Mouse (Mus musculus) stomach, postnatal 0 days (tissue): ENCODE measurements at regions not wholly inside any gene's neighbourhood (a gene's known extent, or its start where the extent isn't known, plus 50 kb on each side); places are given as distances from the start of the nearest gene placed in this dataset.

Experiments
- ATAC-seq: fragments of 200-750 bp; cut with Nextera tagmentation; 2 replicates; pipeline ENCODE4 v1.8.0; 2017; ENCODE audit not compliant: low FRiP score, low TSS enrichment
- DNase-seq: peaks from one replicate; pipeline ENCODE4 v3.0.0-alpha.2; 2016; ENCODE audit warnings: low spot score
- H3K27ac ChIP-seq: fragments of 300-500 bp; sonication (generic); replicated peaks from 2 replicates; pipeline ENCODE4 v1.5.1; 2014; ENCODE audit warnings: mild to moderate bottlenecking, control low read depth
- H3K27me3 ChIP-seq: fragments of 300-500 bp; sonication (generic); 2 replicates; pipeline ENCODE4 v1.6.1; 2014; ENCODE audit warnings: low read length; ENCODE audit not compliant: control insufficient read depth, insufficient read depth
- H3K36me3 ChIP-seq: fragments of 300-500 bp; sonication (generic); 2 replicates; pipeline ENCODE4 v1.6.1; 2014; ENCODE audit warnings: low read length, mixed read lengths; ENCODE audit not compliant: control insufficient read depth, insufficient read depth
- H3K4me1 ChIP-seq: fragments of 300-500 bp; sonication (generic); replicated peaks from 2 replicates; pipeline ENCODE4 v1.6.1; 2014; ENCODE audit warnings: antibody characterized with exemption; ENCODE audit not compliant: control insufficient read depth, insufficient read depth
- H3K4me2 ChIP-seq: fragments of 300-500 bp; sonication (generic); replicated peaks from 2 replicates; pipeline ENCODE4 v1.6.1; 2014; ENCODE audit warnings: low read depth, mild to moderate bottlenecking, control low read depth, moderate library complexity
- H3K4me3 ChIP-seq: fragments of 300-500 bp; sonication (generic); 2 replicates; pipeline ENCODE4 v1.5.1; 2014; ENCODE audit warnings: low read depth, low read length, control low read depth
- H3K9ac ChIP-seq: fragments of 300-500 bp; sonication (generic); 2 replicates; pipeline ENCODE4 v1.6.1; 2014; ENCODE audit warnings: mild to moderate bottlenecking, low read length, control low read depth, mixed read lengths
- H3K9me3 ChIP-seq: fragments of 300-500 bp; sonication (generic); 2 replicates; pipeline ENCODE4 v1.6.1; 2016; ENCODE audit warnings: low read length; ENCODE audit not compliant: control insufficient read depth
- CTCF ChIP-seq: IDR thresholded peaks from 2 replicates; pipeline ENCODE4 v1.5.1; 2016; ENCODE audit warnings: antibody characterized with exemption, low read depth, mild to moderate bottlenecking, moderate library complexity
- EP300 ChIP-seq: optimal IDR thresholded peaks from 2 replicates; pipeline ENCODE3; 2016; ENCODE audit warnings: antibody characterized with exemption
- WGBS: fragments of 180-500 bp; shearing (Covaris S2); extraction: QIAGEN DNeasy Blood & Tissue Kit; methylation state at CpG from one replicate; pipeline ENCODE4 v1.1.7; 2014; 5-methylcytosine and 5-hydroxymethylcytosine counted together

- 63% methylated on average over 6 of the region's 6 CpGs for WGBS
- Histone ChIP-seq H3K27ac (no peak overlapping the region), H3K4me1 (no peaks in the 10 kb centered on the region), H3K27me3 (no peaks in the 10 kb centered on the region), H3K4me3 (no peak overlapping the region), H3K9ac (no peak overlapping the region), H3K36me3 (no peaks in the 10 kb centered on the region), H3K4me2 (no peak overlapping the region), H3K9me3 (no peaks in the 10 kb centered on the region)
- ATAC-seq (no peak), DNase-seq (no peak)
- TF ChIP-seq CTCF (no peak), EP300 (no peak)
These were observed 77.2 kb upstream of the Npas2 start for GRCm38 (mm10) chr1:39116319-39116718.

GRCm38 (mm10) chr1:39122316-39123015 lies 71.1 kb upstream of the Npas2 start:
- no peak for ATAC-seq
- 54% methylated on average over 8 of the region's 8 CpGs for WGBS

GRCm38 (mm10) chr1:39123081-39123812 lies 70.3 kb upstream of the Npas2 start:
- Histone ChIP-seq H3K4me1 (no peaks in the 10 kb centered on the region), H3K27me3 (no peaks in the 10 kb centered on the region), H3K36me3 (no peaks in the 10 kb centered on the region), H3K27ac (no peak overlapping the region), H3K9ac (no peak overlapping the region), H3K4me3 (no peak overlapping the region), H3K9me3 (no peaks in the 10 kb centered on the region), H3K4me2 (no peak overlapping the region)
- TF ChIP-seq CTCF (no peak), EP300 (no peak)
- WGBS: 44% methylated on average over 10 of the region's 10 CpGs
- DNase-seq (no peak), ATAC-seq (no peak)

More at GRCm38 (mm10) chr1:39122316-39123015, 71.1 kb upstream of the Npas2 start:
- no peak for DNase-seq
- no peak overlapping the region for H3K4me2 ChIP-seq
- no peak overlapping the region for H3K4me3 ChIP-seq
- H3K9me3 ChIP-seq: no peaks in the 10 kb centered on the region
- H3K27ac ChIP-seq: no peak overlapping the region
- H3K27me3 ChIP-seq: no peaks in the 10 kb centered on the region
- H3K4me1 ChIP-seq: no peaks in the 10 kb centered on the region
- H3K36me3 ChIP-seq: no peaks in the 10 kb centered on the region
- no peak for TF ChIP-seq EP300
- no peak for TF ChIP-seq CTCF
- H3K9ac ChIP-seq: no peak overlapping the region

- Histone ChIP-seq H3K9me3 (no peaks in the 10 kb centered on the region), H3K9ac (no peak overlapping the region), H3K27ac (no peak overlapping the region), H3K27me3 (no peaks in the 10 kb centered on the region), H3K4me3 (no peak overlapping the region), H3K36me3 (no peaks in the 10 kb centered on the region), H3K4me2 (no peak overlapping the region), H3K4me1 (no peaks in the 10 kb centered on the region)
- 85% methylated on average over 2 of the region's 2 CpGs for WGBS
- TF ChIP-seq CTCF (no peak), EP300 (no peak)
- ATAC-seq (no peak), DNase-seq (no peak)
These were observed 69.8 kb upstream of the Npas2 start for GRCm38 (mm10) chr1:39123813-39124146.

GRCm38 (mm10) chr1:39134521-39134920 lies 59.0 kb upstream of the Npas2 start:
- no peak overlapping the region for H3K27ac ChIP-seq

GRCm38 (mm10) chr1:39143054-39143453 lies 50.5 kb upstream of the Npas2 start:
- Histone ChIP-seq H3K27ac (no peak overlapping the region), H3K9me3 (no peaks in the 10 kb centered on the region), H3K27me3 (no peaks in the 10 kb centered on the region), H3K9ac (no peak overlapping the region), H3K4me2 (no peak overlapping the region), H3K4me3 (no peak overlapping the region), H3K4me1 (no peaks in the 10 kb centered on the region), H3K36me3 (no peaks in the 10 kb centered on the region)
- DNase-seq (no peak), ATAC-seq (no peak)
- TF ChIP-seq EP300 (no peak), CTCF (no peak)
- 85% methylated on average over 2 of the region's 2 CpGs for WGBS

More at GRCm38 (mm10) chr1:39134521-39134920, 59.0 kb upstream of the Npas2 start:
- H3K4me3 ChIP-seq: no peak overlapping the region
- no peaks in the 10 kb centered on the region for H3K9me3 ChIP-seq
- no peaks in the 10 kb centered on the region for H3K4me1 ChIP-seq
- no peak overlapping the region for H3K9ac ChIP-seq
- H3K27me3 ChIP-seq: no peaks in the 10 kb centered on the region
- H3K36me3 ChIP-seq: no peaks in the 10 kb centered on the region
- no peak overlapping the region for H3K4me2 ChIP-seq
- DNase-seq: no peak
- no peak for ATAC-seq
- TF ChIP-seq CTCF (no peak), EP300 (no peak)
- 13% methylated on average over 2 of the region's 2 CpGs for WGBS
